Mouse (Mus musculus) lung, adult 2 months (tissue): ENCODE data around the gene Mfn2.

Experiments
- CTCF ChIP-seq: fragments of 200-500 bp; IDR thresholded peaks from 2 replicates; pipeline ENCODE4 v1.5.1; 2011; ENCODE audit warnings: mild to moderate bottlenecking, low read length, control low read depth; ENCODE audit not compliant: insufficient read depth
- POLR2A ChIP-seq: fragments of 200-500 bp; IDR thresholded peaks from 2 replicates; pipeline ENCODE4 v1.6.1; 2011; ENCODE audit warnings: low read depth, mild to moderate bottlenecking, control low read depth, low read length, borderline replicate concordance; ENCODE audit errors: extremely low read depth

- TF ChIP-seq CTCF (no peak), POLR2A (no peak)
These were observed 30.1 kb upstream of the Mfn2 start for GRCm38 (mm10) chr4:147934611-147935010.
